Mouse (Mus musculus): ENCODE results near the gene Acad8. TPM values are rescaled to one million over a fixed set of nuclear protein-coding genes. Genes with fewer than 3 reads are reported as not detected.

The Acad8 gene
- total and polyA plus RNA-seq, 3 experiments, result 1.2 to 15.4 (median 14.4) TPM

- H3K27me3 ChIP-seq (ENCODE audit: insufficient read depth, low read length), result no peaks in the 10 kb centered on the region
- H3K4me1 ChIP-seq (ENCODE audit: insufficient read depth, low read depth, low read length), result peaks cover 60% of the 10 kb centered on the region
- H3K36me3 ChIP-seq (replicated peaks), result peaks cover 42% of the 10 kb centered on the region
- TF ChIP-seq TAL1 (conservative IDR thresholded peaks at IDR 0.05; ENCODE audit: low read depth, low read length) (no peak), GATA2 (IDR thresholded peaks at IDR 0.05; ENCODE audit: borderline replicate concordance, low read depth, low read length) (no peak), GATA1 (IDR thresholded peaks at IDR 0.05; ENCODE audit: borderline replicate concordance, low read length) (no peak), POLR2AphosphoS5 (IDR thresholded peaks at IDR 0.05; ENCODE audit: insufficient replicate concordance, low read depth, low read length) (no peak), CTCF (IDR thresholded peaks at IDR 0.05; ENCODE audit: low read depth, low read length) (no peak)
- H3K9me3 ChIP-seq (replicated peaks), result no peaks in the 10 kb centered on the region
- H3K4me3 ChIP-seq (ENCODE audit: low read depth, low read length), result no peak overlapping the region
- ATAC-seq (ENCODE audit: extremely low read depth, insufficient number of reproducible peaks, low FRiP score, poor library complexity, severe bottlenecking) (no peak), DNase-seq (ENCODE audit: low spot score) (peak; percentile 15)
Observed at GRCm38 (mm10) chr9:27026708-27027107, 27.3 kb upstream of the Acad8 start.

- Histone ChIP-seq H3K9me3 (replicated peaks) (peaks cover 4% of the 10 kb centered on the region; the same call in 1 of the 2 replicates), H3K36me3 (replicated peaks) (peaks cover 64% of the 10 kb centered on the region), H3K27me3 (ENCODE audit: insufficient read depth, low read length) (no peaks in the 10 kb centered on the region), H3K4me1 (ENCODE audit: insufficient read depth, low read depth, low read length) (peaks cover 49% of the 10 kb centered on the region), H3K4me3 (ENCODE audit: low read depth, low read length) (no peak overlapping the region)
- ATAC-seq (ENCODE audit: extremely low read depth, insufficient number of reproducible peaks, low FRiP score, poor library complexity, severe bottlenecking), result peak; percentile 64
- TF ChIP-seq TAL1 (conservative IDR thresholded peaks at IDR 0.05; ENCODE audit: low read depth, low read length) (no peak), CTCF (IDR thresholded peaks at IDR 0.05; ENCODE audit: low read depth, low read length) (no peak), GATA1 (IDR thresholded peaks at IDR 0.05; ENCODE audit: borderline replicate concordance, low read length) (no peak), POLR2AphosphoS5 (IDR thresholded peaks at IDR 0.05; ENCODE audit: insufficient replicate concordance, low read depth, low read length) (no peak), GATA2 (IDR thresholded peaks at IDR 0.05; ENCODE audit: borderline replicate concordance, low read depth, low read length) (no peak)
- peak; percentile 29 for DNase-seq (ENCODE audit: low spot score)
Observed at GRCm38 (mm10) chr9:27023681-27024080, 24.3 kb upstream of the Acad8 start.

GRCm38 (mm10) chr9:27018961-27019360 is 19.6 kb upstream of the Acad8 start:
- no peak for DNase-seq (ENCODE audit: low spot score)
- no peak for TF ChIP-seq POLR2AphosphoS5 (IDR thresholded peaks at IDR 0.05; ENCODE audit: insufficient replicate concordance, low read depth, low read length)
- TF ChIP-seq TAL1 (conservative IDR thresholded peaks at IDR 0.05; ENCODE audit: low read depth, low read length), result no peak
- no peak for TF ChIP-seq GATA1 (IDR thresholded peaks at IDR 0.05; ENCODE audit: borderline replicate concordance, low read length)
- no peak for TF ChIP-seq GATA2 (IDR thresholded peaks at IDR 0.05; ENCODE audit: borderline replicate concordance, low read depth, low read length)
- no peak for TF ChIP-seq CTCF (IDR thresholded peaks at IDR 0.05; ENCODE audit: low read depth, low read length)

GRCm38 (mm10) chr9:27011572-27011971 is 12.2 kb upstream of the Acad8 start:
- no peak overlapping the region for H3K4me3 ChIP-seq (ENCODE audit: low read depth, low read length)
- H3K36me3 ChIP-seq (replicated peaks), result peaks cover 97% of the 10 kb centered on the region
- DNase-seq (ENCODE audit: low spot score) (no peak), ATAC-seq (ENCODE audit: extremely low read depth, insufficient number of reproducible peaks, low FRiP score, poor library complexity, severe bottlenecking) (no peak)
- no peaks in the 10 kb centered on the region for H3K27me3 ChIP-seq (ENCODE audit: insufficient read depth, low read length)
- H3K9me3 ChIP-seq (replicated peaks), result no peaks in the 10 kb centered on the region
- H3K4me1 ChIP-seq (ENCODE audit: insufficient read depth, low read depth, low read length), result no peaks in the 10 kb centered on the region
- TF ChIP-seq TAL1 (conservative IDR thresholded peaks at IDR 0.05; ENCODE audit: low read depth, low read length), result no peak
- TF ChIP-seq GATA1 (IDR thresholded peaks at IDR 0.05; ENCODE audit: borderline replicate concordance, low read length), result no peak
- TF ChIP-seq GATA2 (IDR thresholded peaks at IDR 0.05; ENCODE audit: borderline replicate concordance, low read depth, low read length), result no peak
- no peak for TF ChIP-seq CTCF (IDR thresholded peaks at IDR 0.05; ENCODE audit: low read depth, low read length)
- no peak for TF ChIP-seq POLR2AphosphoS5 (IDR thresholded peaks at IDR 0.05; ENCODE audit: insufficient replicate concordance, low read depth, low read length)

More at GRCm38 (mm10) chr9:27018961-27019360, 19.6 kb upstream of the Acad8 start:
- Histone ChIP-seq H3K4me3 (ENCODE audit: low read depth, low read length) (no peak overlapping the region), H3K27me3 (ENCODE audit: insufficient read depth, low read length) (no peaks in the 10 kb centered on the region), H3K4me1 (ENCODE audit: insufficient read depth, low read depth, low read length) (peaks cover 16% of the 10 kb centered on the region), H3K9me3 (replicated peaks) (peaks cover 4% of the 10 kb centered on the region; the same call in 1 of the 2 replicates), H3K36me3 (replicated peaks) (peaks cover 88% of the 10 kb centered on the region)
- no peak for ATAC-seq (ENCODE audit: extremely low read depth, insufficient number of reproducible peaks, low FRiP score, poor library complexity, severe bottlenecking)

- Histone ChIP-seq H3K4me1 (ENCODE audit: insufficient read depth, low read depth, low read length) (no peaks in the 10 kb centered on the region), H3K9me3 (replicated peaks) (no peaks in the 10 kb centered on the region), H3K36me3 (replicated peaks) (peaks cover 97% of the 10 kb centered on the region), H3K4me3 (ENCODE audit: low read depth, low read length) (no peak overlapping the region), H3K27me3 (ENCODE audit: insufficient read depth, low read length) (no peaks in the 10 kb centered on the region)
- TF ChIP-seq GATA1 (IDR thresholded peaks at IDR 0.05; ENCODE audit: borderline replicate concordance, low read length), result no peak
- no peak for TF ChIP-seq GATA2 (IDR thresholded peaks at IDR 0.05; ENCODE audit: borderline replicate concordance, low read depth, low read length)
- no peak for TF ChIP-seq CTCF (IDR thresholded peaks at IDR 0.05; ENCODE audit: low read depth, low read length)
- TF ChIP-seq POLR2AphosphoS5 (IDR thresholded peaks at IDR 0.05; ENCODE audit: insufficient replicate concordance, low read depth, low read length), result no peak
- TF ChIP-seq TAL1 (conservative IDR thresholded peaks at IDR 0.05; ENCODE audit: low read depth, low read length), result no peak
- no peak for DNase-seq (ENCODE audit: low spot score)
- no peak for ATAC-seq (ENCODE audit: extremely low read depth, insufficient number of reproducible peaks, low FRiP score, poor library complexity, severe bottlenecking)
Observed at GRCm38 (mm10) chr9:27009231-27009630, 9.9 kb upstream of the Acad8 start.

GRCm38 (mm10) chr9:27006866-27007265 is 7.5 kb upstream of the Acad8 start:
- ATAC-seq (ENCODE audit: extremely low read depth, insufficient number of reproducible peaks, low FRiP score, poor library complexity, severe bottlenecking) (no peak), DNase-seq (ENCODE audit: low spot score) (no peak)
- Histone ChIP-seq H3K4me3 (ENCODE audit: low read depth, low read length) (no peak overlapping the region), H3K9me3 (replicated peaks) (no peaks in the 10 kb centered on the region), H3K36me3 (replicated peaks) (peaks cover 93% of the 10 kb centered on the region), H3K27me3 (ENCODE audit: insufficient read depth, low read length) (no peaks in the 10 kb centered on the region), H3K4me1 (ENCODE audit: insufficient read depth, low read depth, low read length) (no peaks in the 10 kb centered on the region; the same call in 1 of the 2 replicates)
- no peak for TF ChIP-seq POLR2AphosphoS5 (IDR thresholded peaks at IDR 0.05; ENCODE audit: insufficient replicate concordance, low read depth, low read length)
- TF ChIP-seq GATA1 (IDR thresholded peaks at IDR 0.05; ENCODE audit: borderline replicate concordance, low read length), result no peak
- TF ChIP-seq TAL1 (conservative IDR thresholded peaks at IDR 0.05; ENCODE audit: low read depth, low read length), result no peak
- no peak for TF ChIP-seq GATA2 (IDR thresholded peaks at IDR 0.05; ENCODE audit: borderline replicate concordance, low read depth, low read length)
- no peak for TF ChIP-seq CTCF (IDR thresholded peaks at IDR 0.05; ENCODE audit: low read depth, low read length)

Measured in G1E (cell line).